Mouse (Mus musculus) ES-Bruce4 (cell line): ENCODE data around the gene Dclk1.

Source experiments
- CTCF ChIP-seq: IDR thresholded peaks from one replicate; pipeline ENCODE4 v1.8.1; 2011; ENCODE audit warnings: low read depth, low read length
- EP300 ChIP-seq: IDR thresholded peaks from 2 replicates; pipeline ENCODE4 v1.6.1; 2011; ENCODE audit warnings: low read depth, low read length; ENCODE audit not compliant: insufficient read depth
- POLR2A ChIP-seq: IDR thresholded peaks from one replicate; pipeline ENCODE4 v1.8.1; 2011; ENCODE audit warnings: low read length; ENCODE audit not compliant: insufficient read depth

DNA sequence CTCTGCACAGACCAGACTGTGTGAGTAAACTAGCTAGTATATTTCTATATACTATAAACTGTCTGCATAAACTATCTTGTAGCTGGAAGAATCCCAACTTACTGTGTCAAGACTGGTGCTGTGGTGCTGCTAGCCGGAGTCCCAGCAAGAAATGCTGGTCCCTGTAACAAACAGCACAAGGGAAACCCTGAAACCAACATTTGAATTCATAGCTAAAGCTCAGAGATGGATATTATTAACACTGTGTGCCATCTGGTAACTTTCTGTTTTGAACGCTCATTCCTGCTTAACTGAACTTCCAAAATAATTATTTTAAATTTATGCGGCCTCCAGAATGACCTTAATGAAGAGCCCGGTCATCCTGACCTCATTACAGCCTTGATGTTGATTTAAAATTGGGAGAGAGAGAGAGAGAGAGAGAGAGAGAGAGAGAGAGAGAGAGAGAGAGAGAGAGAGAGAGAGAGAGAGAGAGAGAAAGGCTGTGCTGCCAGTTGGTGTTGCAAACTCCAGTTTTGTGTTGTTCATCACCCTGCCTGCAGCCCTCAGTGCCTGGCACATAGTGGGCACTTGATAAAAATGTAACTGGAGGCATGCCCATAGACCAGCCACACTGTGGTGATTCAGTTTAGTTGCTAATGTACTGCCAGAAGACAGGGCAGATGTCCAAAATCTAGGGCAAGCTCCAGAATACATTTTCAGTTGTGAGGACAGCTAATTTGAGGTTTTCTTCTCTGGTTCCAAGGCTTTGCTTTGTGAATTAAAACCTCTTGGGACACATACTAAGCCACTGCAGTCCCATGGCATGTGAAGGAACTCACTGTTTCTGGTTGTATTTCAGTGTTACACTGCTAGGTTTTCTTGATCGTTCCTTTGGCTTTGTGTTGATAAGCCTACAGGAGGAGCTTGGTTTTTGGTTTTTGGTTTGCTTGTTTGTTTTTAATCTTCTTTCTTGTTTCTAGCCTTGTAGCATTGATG is 205.6 kb downstream of the Dclk1 start:
- TF ChIP-seq POLR2A (no peak), CTCF (no peak), EP300 (no peak)
